Mouse (Mus musculus) embryonic stem cell, embryonic (primary cell): ENCODE measurements around the gene Glb1.

Experiments
- CTCF ChIA-PET, 4 experiments: fragments of 300-600 bp in 2 of 4; fragments of 350-600 bp in 2 of 4; sonication (Branson Sonifier 250); formaldehyde crosslinking; loops; one replicate each; lab custom pipeline; 2022; ENCODE audit warnings: inconsistent platforms in 2 of 4; lab: Charles Lee
- POLR2A ChIA-PET, 4 experiments: fragments of 300-600 bp in 2 of 4; fragments of 350-600 bp in 2 of 4; sonication (Branson Sonifier 250); formaldehyde crosslinking; loops; one replicate each; lab custom pipeline; 2022; ENCODE audit warnings: antibody characterized with exemption in 4 of 4, inconsistent platforms in 1 of 4; lab: Charles Lee

Glb1 gene

GRCm38 (mm10) chr9:114400949-114401684 is at the start of gene Glb1, which contains the start of gene Tmppe:
TSS of gene Glb1 (plus strand) at chr9:114401076.
TSS of gene Tmppe (plus strand) at chr9:114401105.
- ChIA-PET POLR2A (interaction anchor here (0.6 to 9.5 kb wide), 32 partner anchors 9 to 470 kb away, joined by 3 to 109 read pairs (median 4); partner anchors contain the start of genes Crtap (in 3 of the 4), Cnot10 (in 2 of the 4), Fbxl2 (in 1 of the 4) and Ubp1 (in 1 of the 4)), CTCF (interaction anchor here in 3 of 4 experiments (0.5 to 2.2 kb wide), 15 partner anchors 11 to 399 kb away, joined by 3 to 12 read pairs (median 3); partner anchors contain the start of genes Cmtm6 (in 1 of the 3) and Crtap (in 1 of the 3))

- ChIA-PET POLR2A (interaction anchor here in 3 of 4 experiments (0.7 to 2.1 kb wide), 11 partner anchors 9 to 437 kb away, joined by 3 to 8 read pairs (median 4); partner anchors contain the start of genes Crtap (in 1 of the 3) and Ubp1 (in 1 of the 3)), CTCF (interaction anchor here in 2 of 4 experiments (0.7 to 1.7 kb wide), 4 partner anchors 13 to 37 kb away, joined by 3 to 6 read pairs (median 4); no protein-coding TSS in a partner anchor)
Measured at GRCm38 (mm10) chr9:114367783-114368470, 32.9 kb upstream of the Glb1 start.

- CTCF ChIA-PET, result interaction anchor here in 2 of 4 experiments (0.7 to 1.7 kb wide), 6 partner anchors 13 to 216 kb away, joined by 3 to 6 read pairs (median 3); no protein-coding TSS in a partner anchor
- POLR2A ChIA-PET, result interaction anchor here in 3 of 4 experiments (0.7 to 2.1 kb wide), 12 partner anchors 9 to 438 kb away, joined by 3 to 8 read pairs (median 4); partner anchors contain the start of genes Crtap (in 1 of the 3) and Ubp1 (in 1 of the 3)
Measured at GRCm38 (mm10) chr9:114368471-114368858, 32.4 kb upstream of the Glb1 start.

- ChIA-PET POLR2A (interaction anchor here in 3 of 4 experiments (0.5 to 2.1 kb wide), 9 partner anchors 15 to 439 kb away, joined by 3 to 12 read pairs (median 4); partner anchors contain the start of gene Ubp1 (in 1 of the 3)), CTCF (interaction anchor here (0.6 to 1.7 kb wide), 10 partner anchors 12 to 379 kb away, joined by 3 to 32 read pairs (median 5); no protein-coding TSS in a partner anchor)
Measured at GRCm38 (mm10) chr9:114369389-114369788, 31.5 kb upstream of the Glb1 start.

GRCm38 (mm10) chr9:114371717-114372116 is 29.2 kb upstream of the Glb1 start:
- ChIA-PET POLR2A (interaction anchor here in 1 of 4 experiments (0.6 kb wide), 1 partner anchor 1932 kb away, joined by 4 read pairs; no protein-coding TSS in a partner anchor), CTCF (interaction anchor here (0.7 to 1.3 kb wide), 21 partner anchors 8 to 1392 kb away, joined by 3 to 10 read pairs (median 5); no protein-coding TSS in a partner anchor)

GRCm38 (mm10) chr9:114375276-114375962 is 25.5 kb upstream of the Glb1 start:
- POLR2A ChIA-PET, result no interaction called here
- CTCF ChIA-PET, result interaction anchor here in 1 of 4 experiments (0.6 kb wide), 1 partner anchor 9 kb away, joined by 8 read pairs; no protein-coding TSS in a partner anchor

- ChIA-PET CTCF (interaction anchor here in 1 of 4 experiments (0.9 kb wide), 1 partner anchor 59 kb away, joined by 3 read pairs; no protein-coding TSS in a partner anchor), POLR2A (interaction anchor here in 2 of 4 experiments (0.9 to 1.2 kb wide), 2 partner anchors 9 to 34 kb away, joined by 3 to 7 read pairs; no protein-coding TSS in a partner anchor)
Measured at GRCm38 (mm10) chr9:114377168-114377567, 23.7 kb upstream of the Glb1 start.

GRCm38 (mm10) chr9:114379871-114380270 is 21.0 kb upstream of the Glb1 start:
- CTCF ChIA-PET, result interaction anchor here in 2 of 4 experiments (0.6 to 2.5 kb wide), 5 partner anchors 8 to 176 kb away, joined by 3 to 6 read pairs (median 4); no protein-coding TSS in a partner anchor
- POLR2A ChIA-PET, result interaction anchor here in 2 of 4 experiments (1.0 to 1.9 kb wide), 5 partner anchors 12 to 20 kb away, joined by 3 to 7 read pairs (median 3); no protein-coding TSS in a partner anchor

- CTCF ChIA-PET, result interaction anchor here in 2 of 4 experiments (0.5 to 2.5 kb wide), 7 partner anchors 12 to 118 kb away, joined by 3 to 6 read pairs (median 3); no protein-coding TSS in a partner anchor
- POLR2A ChIA-PET, result interaction anchor here in 2 of 4 experiments (1.2 to 1.9 kb wide), 4 partner anchors 13 to 314 kb away, joined by 3 to 7 read pairs (median 5); no protein-coding TSS in a partner anchor
Measured at GRCm38 (mm10) chr9:114380881-114381733, 19.8 kb upstream of the Glb1 start.

GRCm38 (mm10) chr9:114382936-114383710 is 17.8 kb upstream of the Glb1 start:
- ChIA-PET CTCF (interaction anchor here in 2 of 4 experiments (0.5 to 1.1 kb wide), 2 partner anchors 22 to 107 kb away, joined by 3 read pairs; no protein-coding TSS in a partner anchor), POLR2A (interaction anchor here in 1 of 4 experiments (4.7 kb wide), 1 partner anchor 12 kb away, joined by 24 read pairs; no protein-coding TSS in a partner anchor)

GRCm38 (mm10) chr9:114384691-114385090 is 16.2 kb upstream of the Glb1 start:
- ChIA-PET POLR2A (interaction anchor here in 3 of 4 experiments (0.5 to 4.7 kb wide), 14 partner anchors 10 to 298 kb away, joined by 3 to 24 read pairs (median 4); partner anchors contain the start of genes Glb1 (in 2 of the 3) and Tmppe (in 1 of the 3)), CTCF (interaction anchor here in 3 of 4 experiments (0.5 to 1.5 kb wide), 8 partner anchors 9 to 1157 kb away, joined by 3 to 8 read pairs (median 4); no protein-coding TSS in a partner anchor)

GRCm38 (mm10) chr9:114385160-114385559 is 15.7 kb upstream of the Glb1 start:
- ChIA-PET CTCF (interaction anchor here (0.5 to 1.5 kb wide), 9 partner anchors 13 to 1157 kb away, joined by 3 to 7 read pairs (median 3); no protein-coding TSS in a partner anchor), POLR2A (interaction anchor here in 3 of 4 experiments (0.5 to 4.7 kb wide), 14 partner anchors 10 to 299 kb away, joined by 3 to 24 read pairs (median 4); partner anchors contain the start of genes Glb1 (in 2 of the 3) and Tmppe (in 1 of the 3))

GRCm38 (mm10) chr9:114387086-114387485 is 13.8 kb upstream of the Glb1 start:
- ChIA-PET CTCF (interaction anchor here in 1 of 4 experiments (0.6 kb wide), 1 partner anchor 182 kb away, joined by 3 read pairs; no protein-coding TSS in a partner anchor), POLR2A (interaction anchor here in 1 of 4 experiments (2.5 to 4.7 kb wide), 2 partner anchors 8 to 19 kb away, joined by 8 to 24 read pairs; no protein-coding TSS in a partner anchor)

- ChIA-PET CTCF (interaction anchor here in 1 of 4 experiments (1.6 to 2.1 kb wide), 2 partner anchors 8 to 13 kb away, joined by 4 to 12 read pairs; partner anchors contain the start of genes Glb1 and Tmppe), POLR2A (interaction anchor here in 2 of 4 experiments (2.1 to 8.7 kb wide), 4 partner anchors 12 to 113 kb away, joined by 6 to 109 read pairs (median 24); partner anchors contain the start of genes Glb1 (in 2 of the 2) and Tmppe (in 2 of the 2))
Measured at GRCm38 (mm10) chr9:114388288-114388687, 12.6 kb upstream of the Glb1 start.
